Mouse (Mus musculus) ES-Bruce4 (cell line): Measurements from ENCODE around the gene Cdt1.
"Not testable (repeated sequence)": the region's sequence is repeated elsewhere in the genome, so short reads cannot be mapped to it uniquely, and the experiment has no call there.

Source experiments
- CTCF ChIP-seq: IDR thresholded peaks from one replicate; pipeline ENCODE4 v1.8.1; 2011; ENCODE audit warnings: low read depth, low read length
- EP300 ChIP-seq: IDR thresholded peaks from 2 replicates; pipeline ENCODE4 v1.6.1; 2011; ENCODE audit warnings: low read depth, low read length; ENCODE audit not compliant: insufficient read depth
- POLR2A ChIP-seq: IDR thresholded peaks from one replicate; pipeline ENCODE4 v1.8.1; 2011; ENCODE audit warnings: low read length; ENCODE audit not compliant: insufficient read depth

GRCm38 (mm10) chr8:122573176-122573575 is 5.4 kb downstream of the Cdt1 start:
- TF ChIP-seq CTCF, POLR2A, EP300: not testable (repeated sequence)
